Mouse (Mus musculus): ENCODE measurements around the gene Ccdc137. TPM values are rescaled to one million over a fixed set of nuclear protein-coding genes. Genes with fewer than 3 reads are reported as not detected.
"Not testable (repeated sequence)": the region's sequence is repeated elsewhere in the genome, so short reads cannot be mapped to it uniquely, and the experiment has no call there.

Ccdc137 gene
- 1 to 10 TPM; 5.7 to 6.2 TPM for total RNA-seq (2021)
- long read RNA-seq, experiment 1, transcript Ccdc137-201 (6 exons, 2,778 nt): major isoform, 6 of 7 reads
- long read RNA-seq, experiment 1, partial matches to known transcripts: 0 of 7 reads
- long read RNA-seq, experiment 1, other reads (novel, unspliced or antisense): 1 of 7 reads
- long read RNA-seq, experiment 2, transcript Ccdc137-201 (6 exons, 2,778 nt): major isoform, 8 of 11 reads
- long read RNA-seq, experiment 2, partial matches to known transcripts: 0 of 11 reads
- long read RNA-seq, experiment 2, other reads (novel, unspliced or antisense): 3 of 11 reads

DNA sequence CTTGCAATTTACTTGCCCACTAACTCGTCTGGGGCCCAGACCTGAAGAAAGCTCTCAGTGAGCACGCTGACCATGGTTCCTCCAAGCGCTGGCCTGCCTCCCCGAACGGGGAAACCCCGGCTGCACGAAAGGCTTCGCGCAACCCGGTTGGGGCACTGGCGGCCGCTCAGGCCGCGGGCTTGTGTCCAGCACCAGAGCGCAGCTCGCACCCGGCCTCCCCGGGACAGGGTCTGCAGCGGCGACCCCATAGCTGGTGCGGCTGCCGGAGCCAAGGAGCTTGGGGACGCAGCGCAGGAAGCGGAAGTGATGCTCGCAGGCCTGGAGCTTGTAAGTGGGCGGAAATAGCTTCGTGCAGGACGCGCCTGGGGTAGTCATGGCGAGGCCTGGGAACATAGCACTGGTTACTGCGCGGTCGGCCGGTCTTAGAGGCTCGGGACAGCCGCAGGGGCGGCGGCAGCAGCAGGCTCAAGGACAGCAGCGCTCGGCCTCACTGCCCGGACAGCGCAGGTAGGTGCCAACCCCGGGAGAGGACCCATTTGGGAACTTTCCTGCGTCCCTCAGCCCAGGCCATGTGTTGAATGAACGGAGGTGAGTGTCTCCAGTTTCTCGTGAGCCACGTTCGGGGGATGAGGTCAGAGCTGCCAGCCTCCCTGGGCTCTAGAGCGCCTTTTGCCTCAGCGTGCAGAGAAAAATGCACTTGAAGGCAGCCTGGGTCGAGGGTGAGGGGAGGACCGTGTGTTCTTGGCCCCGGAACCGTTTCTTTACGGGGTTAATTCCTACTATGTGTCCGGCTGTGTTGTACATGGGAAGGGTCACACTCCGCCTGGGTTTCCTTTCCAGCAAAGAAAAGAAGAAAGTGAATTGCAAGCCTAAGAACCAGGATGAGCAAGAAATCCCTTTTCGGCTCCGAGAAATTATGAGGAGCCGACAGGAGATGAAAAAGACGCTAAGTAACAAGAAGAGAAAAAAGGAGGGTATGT, at the start of gene Ccdc137, which contains the start of gene Oxld1:
Ccdc137 (plus strand) TSS at position 344 of the 980 bp plus-strand sequence.
Oxld1 (minus strand) TSS at position 297 of the 980 bp plus-strand sequence.
- peak; percentile 57 for DNase-seq (ENCODE audit: low spot score)

DNA sequence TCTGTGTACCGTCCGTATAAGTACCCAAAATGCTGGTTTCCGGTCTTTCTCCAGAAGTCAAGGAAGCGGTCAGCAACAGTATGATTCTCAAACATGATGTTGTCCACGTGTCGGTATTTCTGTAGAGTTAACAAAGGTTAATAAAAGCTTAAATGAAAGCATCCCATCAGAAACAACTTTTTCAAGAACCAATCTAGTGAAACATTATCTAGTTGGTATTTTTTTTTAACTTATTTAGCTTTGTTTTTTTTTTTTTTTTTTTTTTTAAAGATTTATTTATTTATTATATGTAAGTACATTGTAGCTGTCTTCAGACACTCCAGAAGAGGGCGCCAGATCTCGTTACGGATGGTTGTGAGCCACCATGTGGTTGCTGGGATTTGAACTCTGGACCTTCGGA, 44.3 kb upstream of the Ccdc137 start:
- DNase-seq (ENCODE audit: low spot score): not testable (repeated sequence)

DNA sequence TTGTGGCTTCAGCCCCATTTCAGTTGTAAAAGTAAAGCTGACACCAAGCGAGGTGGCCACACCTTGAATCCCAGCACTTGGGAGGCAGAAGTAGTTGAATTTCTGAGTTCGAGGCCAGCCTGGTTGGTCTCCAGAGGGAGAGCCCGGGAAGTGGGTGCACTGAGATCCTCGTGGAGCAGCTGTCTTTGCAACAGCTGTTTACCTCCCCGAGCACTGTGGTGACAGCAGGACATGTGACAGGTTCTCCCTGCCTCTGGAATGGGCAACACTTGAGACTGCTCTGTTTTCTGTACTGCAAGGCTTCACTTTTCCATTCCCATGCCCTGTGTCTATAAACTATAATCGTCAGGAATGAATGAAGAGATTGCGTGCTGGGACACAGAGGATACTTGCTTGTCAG, 40.1 kb upstream of the Ccdc137 start:
- no peak for DNase-seq (ENCODE audit: low spot score)

DNA sequence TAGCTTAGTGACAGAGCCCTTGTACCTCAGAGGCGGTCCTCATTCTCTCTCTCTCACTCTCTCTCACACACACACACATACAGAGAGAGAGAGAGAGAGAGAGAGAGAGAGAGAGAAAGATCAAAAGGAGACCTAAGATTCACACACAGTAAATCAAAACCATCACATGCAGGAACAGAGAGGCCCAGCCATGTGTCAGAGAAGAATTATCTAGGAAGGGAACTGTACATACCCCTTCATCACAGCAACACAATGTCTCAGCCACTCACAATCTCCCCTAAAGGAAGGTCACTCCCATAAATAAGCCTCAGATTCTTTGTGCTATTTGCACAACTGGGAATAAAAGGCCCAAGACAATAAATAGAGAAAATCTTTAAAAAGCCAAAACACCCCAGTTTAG, 39.3 kb upstream of the Ccdc137 start:
- no peak for DNase-seq (ENCODE audit: low spot score)

DNA sequence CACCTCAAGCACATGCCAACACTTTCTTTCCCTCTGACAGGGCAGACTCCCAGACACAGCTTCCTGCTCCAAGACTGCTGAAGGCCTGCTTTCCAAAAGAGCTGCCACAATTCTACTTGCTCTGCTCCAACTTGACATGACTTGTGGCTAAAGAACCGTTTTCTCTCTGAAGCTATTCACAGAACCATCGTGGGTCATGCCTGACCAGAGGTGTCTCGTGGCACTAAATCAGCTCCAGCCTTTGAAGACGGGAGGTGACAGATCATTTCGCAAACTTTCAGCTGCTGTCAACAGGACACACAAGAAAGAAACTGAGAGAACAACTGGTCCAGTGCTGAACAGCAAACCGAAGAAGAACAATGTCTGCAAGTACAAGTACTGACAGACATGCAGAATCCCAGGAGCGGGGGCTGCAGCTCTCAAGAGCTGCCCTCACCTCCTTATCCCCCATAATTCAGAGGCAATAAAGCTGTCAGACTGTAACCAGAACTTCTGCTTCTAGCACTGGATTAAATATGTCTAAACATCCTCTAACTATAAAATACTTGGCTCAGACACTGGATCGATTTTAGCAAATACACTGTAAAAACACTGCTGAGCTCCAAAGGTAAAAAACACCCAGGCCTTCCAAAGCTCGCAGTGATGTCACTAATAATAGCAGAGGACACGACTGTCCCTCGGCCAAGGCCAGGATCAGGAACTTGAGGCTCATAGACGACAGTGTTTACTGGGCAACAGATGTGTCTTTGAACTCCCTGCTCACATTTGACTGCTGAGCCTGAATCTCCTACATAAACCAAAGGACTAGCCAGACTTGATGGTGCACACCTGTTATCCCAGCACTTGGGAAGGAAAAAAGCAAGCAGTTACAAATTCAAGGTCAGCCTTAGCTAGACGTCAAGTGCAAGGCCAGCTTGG, 35.0 kb upstream of the Ccdc137 start:
- DNase-seq (ENCODE audit: low spot score): peak; percentile 41

DNA sequence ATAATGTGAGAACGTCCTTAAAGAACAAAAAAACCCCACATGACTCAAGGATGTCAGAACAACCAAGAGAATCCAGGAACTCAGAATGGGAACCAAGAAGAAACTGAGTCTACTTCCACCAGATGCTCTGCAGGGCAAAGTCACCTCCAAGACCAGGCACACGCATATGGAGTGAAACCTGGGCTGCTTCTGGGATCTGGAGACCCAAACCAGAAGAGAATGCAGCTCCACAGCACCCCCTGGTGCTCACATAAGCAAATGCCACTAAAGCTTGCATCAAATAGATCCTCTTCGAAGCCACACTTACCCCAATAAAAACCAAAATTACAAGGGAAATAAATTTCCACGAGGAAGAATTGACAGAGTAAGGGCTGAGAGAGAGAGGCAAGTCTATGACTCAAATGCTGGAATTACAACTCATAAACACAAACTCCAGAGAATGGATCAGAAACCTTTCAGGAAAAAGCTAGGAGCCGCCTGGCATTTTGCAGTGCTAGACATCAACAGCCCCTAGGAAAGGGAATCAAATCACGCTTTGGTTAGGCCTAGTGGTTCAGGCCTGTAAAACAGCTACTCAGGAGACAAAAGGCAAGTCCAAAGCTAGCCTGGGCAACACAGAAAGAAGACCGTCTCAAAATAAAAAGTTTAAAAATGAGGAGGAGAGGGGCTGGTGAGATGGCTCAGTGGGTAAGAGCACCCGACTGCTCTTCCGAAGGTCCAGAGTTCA, 34.2 kb upstream of the Ccdc137 start:
- peak; percentile 73 for DNase-seq (ENCODE audit: low spot score)

DNA sequence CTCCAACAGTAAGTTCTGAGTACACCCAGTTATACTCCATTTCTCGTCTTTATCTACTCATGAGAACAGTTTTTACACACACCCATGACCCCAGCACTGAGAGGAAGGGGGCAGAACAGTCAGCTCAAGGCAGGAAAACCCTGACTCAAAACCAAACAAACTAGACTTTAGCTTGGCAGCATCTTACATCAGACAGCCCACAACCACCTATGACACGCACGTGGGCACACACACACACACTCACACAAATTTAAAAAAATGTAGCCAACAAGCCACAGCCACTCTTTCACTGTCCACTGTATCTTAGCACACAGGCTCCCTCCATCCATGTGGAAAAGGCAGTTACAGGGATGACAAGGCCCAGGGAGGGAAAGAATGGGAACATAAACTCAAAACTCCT, 31.2 kb upstream of the Ccdc137 start:
- no peak for DNase-seq (ENCODE audit: low spot score)

DNA sequence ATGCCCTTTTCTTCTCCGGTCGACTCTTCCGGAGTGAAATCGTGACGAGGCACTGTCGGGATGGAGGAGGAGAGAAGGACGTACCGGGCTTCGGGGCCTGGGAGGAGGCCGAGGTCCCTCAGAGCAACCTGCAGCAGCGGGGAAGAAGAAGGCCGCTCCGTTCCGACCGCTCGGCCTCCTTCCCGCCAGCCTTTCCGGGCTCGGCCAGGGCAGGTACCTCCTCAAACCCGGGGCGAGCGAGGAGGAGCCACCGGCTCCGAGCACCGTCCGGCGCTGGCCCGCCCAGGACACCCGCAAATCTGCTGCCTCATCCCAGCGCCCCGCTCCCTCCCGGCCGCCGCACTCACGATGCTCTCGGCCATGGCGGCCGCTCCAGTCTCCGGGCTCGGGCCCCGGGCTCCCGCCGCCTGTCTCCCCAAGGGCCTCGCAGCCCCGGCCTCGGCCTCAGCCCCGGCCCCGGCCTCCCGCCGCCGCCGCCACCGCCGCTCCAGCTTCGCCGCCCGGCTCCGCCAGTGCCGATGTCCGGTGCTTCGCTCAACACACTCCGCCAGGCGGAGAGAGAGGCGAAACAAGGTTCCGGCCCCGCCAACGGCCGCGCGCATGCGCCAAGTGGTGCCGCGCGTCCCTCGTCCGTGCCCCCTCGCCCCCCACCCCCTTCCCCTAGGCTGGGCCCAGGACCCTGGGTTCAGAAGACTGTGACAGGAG, 20.6 kb upstream of the Ccdc137 start, which contains the start of gene Nploc4:
Nploc4 (minus strand) TSS at position 557 of the 705 bp plus-strand sequence.
- DNase-seq (ENCODE audit: low spot score): peak; percentile 91

DNA sequence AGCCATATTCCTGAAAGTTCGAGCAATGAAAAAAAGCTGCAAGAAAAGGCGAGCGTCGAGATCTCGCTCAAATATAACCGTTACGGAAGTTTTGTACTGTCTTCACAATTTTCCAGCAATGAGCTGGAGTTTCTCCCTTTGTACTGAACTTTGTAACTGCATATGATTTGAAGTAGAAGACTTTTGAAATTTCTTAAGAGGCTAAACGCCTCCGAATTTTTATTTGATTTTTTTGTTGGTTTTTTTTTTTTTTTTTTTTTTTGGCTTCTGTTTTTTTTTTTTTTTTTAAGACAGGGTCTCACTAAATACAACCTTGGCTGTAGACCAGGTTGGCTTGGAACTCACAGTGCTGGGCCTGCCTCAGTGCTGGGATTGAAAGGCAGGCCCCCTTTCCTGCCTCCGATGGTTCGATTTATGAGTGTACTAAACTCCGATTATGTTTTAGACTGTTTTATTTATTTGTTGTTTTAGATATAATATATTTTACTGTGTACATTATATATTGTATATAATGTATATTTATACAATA, 20.0 kb upstream of the Ccdc137 start:
- no peak for DNase-seq (ENCODE audit: low spot score)

DNA sequence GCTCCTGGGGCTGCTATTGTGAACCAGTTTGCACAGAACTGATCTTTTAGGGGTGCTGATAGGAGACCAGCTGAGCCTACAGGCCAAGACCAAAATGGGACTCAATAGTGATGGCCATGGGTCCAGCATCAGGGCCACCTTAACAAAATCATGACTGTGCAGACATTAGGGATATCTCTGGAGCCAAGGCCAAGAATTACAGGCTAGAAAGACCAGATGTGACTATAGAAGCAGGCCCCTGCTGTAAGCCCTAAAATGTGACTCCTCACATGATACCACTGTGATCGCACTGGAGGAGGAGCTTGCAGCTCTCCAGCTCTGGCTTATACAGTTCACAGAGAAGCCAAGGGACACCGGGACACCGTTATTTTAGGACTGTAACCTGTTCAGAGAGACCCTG, 15.6 kb upstream of the Ccdc137 start, which contains the start of gene Tspan10:
Tspan10 (plus strand) TSS at position 301 of the 400 bp plus-strand sequence.
- DNase-seq (ENCODE audit: low spot score): no peak

DNA sequence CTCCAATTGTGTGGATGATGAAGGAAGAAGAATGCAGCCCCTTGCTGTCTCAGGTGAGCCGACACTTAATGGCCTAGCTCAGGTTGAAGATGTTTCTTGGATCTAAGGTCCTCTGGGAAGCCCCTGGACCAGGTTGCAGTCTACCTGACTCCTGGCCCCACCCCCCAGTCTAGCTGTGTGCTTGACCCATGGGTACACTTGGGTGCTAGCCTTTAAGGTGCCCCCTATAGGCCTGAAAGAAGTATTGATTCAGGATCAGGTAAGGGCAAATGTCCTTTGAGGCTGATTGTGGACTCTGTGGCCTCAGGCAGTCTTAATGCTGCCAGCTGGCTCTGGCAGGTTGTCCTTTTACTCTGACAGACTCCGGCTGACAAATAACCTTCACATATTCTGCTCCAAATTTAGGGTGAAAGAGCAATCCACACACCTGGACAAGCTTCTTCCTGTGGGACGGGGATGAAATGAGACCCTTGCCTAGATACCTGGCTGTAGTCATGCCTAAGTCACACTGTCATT, 15.1 kb upstream of the Ccdc137 start:
- no peak for DNase-seq (ENCODE audit: low spot score)

DNA sequence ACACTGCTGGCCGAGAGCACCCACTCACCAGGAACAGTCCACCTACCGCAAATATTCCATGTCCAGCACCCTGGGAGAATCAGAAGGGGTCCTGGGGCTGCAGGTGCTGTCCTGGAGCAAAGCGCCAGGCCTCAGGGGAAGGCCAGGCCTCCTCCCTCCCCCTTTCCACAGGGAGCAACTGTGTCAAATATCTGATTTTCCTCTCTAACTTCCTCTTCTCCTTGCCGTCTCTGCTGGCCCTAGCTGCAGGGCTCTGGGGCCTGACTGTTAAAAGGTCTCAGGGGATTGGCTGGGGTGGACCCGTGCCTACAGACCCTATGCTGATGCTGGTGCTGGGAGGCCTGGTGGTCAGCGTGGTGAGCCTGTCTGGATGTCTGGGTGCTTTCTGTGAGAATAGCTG, 13.8 kb upstream of the Ccdc137 start:
- no peak for DNase-seq (ENCODE audit: low spot score)

DNA sequence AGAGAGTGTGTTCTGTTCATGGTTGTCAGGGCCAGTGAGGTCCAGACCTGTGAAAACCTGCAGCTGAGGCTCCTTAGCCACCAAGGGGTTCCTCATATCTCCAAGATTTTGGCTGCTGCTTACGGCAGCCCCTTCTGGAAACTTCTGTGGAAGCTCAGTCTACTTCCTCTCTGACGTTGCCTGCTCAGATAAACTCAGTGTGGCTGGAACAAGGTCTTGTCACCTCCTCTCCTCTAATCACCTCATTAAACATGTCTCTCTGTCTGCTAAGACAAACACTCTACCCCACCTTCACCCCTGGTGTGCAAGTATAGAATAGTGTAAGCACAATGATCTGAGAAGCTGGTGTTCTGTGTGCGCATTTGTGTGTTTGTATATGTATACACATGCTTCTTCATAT, 12.4 kb upstream of the Ccdc137 start:
- no peak for DNase-seq (ENCODE audit: low spot score)

DNA sequence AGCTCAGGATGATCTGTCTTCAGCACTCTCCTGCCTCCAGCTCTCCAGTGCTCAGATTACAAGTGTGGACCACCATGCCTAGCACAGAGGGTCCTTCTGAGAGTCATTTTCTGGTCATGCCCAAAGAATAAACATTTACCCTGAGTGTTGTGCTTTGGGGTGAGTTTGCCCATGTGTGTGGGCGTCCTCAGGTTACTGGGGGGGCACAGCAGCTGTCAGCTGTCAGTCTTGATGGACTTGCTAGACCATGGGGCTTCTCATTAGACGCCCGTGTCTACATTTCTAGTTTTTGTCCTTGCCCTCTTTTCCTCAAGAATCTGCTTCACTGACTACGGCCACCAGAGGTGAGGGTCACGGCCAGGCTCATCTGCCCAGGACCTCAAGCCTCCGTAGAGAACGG, 10.7 kb upstream of the Ccdc137 start:
- DNase-seq (ENCODE audit: low spot score): no peak

DNA sequence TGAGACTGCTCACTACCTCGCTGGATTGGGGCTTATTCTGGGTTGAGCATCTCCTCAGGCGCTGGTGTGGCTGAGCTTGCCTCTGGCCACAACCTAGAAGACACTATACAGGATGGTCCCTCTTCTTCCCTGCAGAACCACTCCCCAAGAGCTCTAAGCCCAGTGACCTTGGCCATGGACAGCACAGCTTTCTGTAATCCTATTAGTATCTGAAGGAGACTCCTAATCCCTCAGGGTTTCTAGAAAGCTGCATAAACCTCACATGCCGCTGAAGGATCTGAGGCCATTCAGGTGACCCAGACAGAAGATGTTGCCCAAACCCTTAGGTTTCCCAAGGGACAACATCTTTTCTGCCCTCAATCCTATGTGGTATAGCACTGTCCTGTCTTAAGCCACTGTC, 5.7 kb upstream of the Ccdc137 start:
- no peak for DNase-seq (ENCODE audit: low spot score)

DNA sequence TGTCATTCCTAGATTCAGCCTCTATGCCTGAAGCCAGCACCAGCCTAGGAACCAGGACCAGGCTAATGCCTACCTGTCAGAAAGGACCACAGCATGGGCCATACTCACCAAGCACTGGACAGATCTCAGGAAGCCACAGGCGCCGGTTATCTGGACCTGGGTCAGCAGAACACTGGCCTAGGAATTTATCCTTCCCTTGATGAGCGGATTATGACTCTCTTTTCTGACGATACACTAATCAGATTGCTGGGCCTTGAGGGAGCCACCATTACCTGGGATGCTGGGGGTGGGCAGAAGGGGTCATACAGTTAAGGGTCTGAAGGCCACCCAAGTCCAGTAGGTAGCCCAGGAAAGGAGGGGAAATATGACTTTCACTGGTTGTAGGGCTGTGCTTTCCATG, 4.6 kb upstream of the Ccdc137 start, which contains the start of gene Pde6g:
Pde6g (minus strand) TSS at position 195 of the 400 bp plus-strand sequence.
- DNase-seq (ENCODE audit: low spot score): no peak

DNA sequence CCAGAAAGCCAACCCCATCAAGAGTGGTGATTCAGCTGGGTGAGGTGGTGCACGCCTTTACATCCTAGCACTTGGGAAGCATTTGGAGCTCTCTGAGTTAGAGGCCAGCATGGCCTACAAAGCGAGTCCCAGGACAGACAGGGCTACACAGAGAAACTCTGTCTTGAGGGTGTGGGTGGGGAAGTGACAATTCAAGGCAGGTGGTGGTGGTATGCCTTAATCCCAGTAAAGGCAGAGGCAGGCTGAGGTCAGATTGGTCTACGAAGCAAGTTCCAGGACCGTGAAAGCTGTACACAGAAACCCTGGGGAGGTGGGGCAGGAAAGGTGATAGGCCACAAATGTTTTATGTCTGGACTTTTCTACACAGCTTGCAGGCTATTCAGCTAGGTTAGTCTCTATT, 3.0 kb upstream of the Ccdc137 start:
- DNase-seq (ENCODE audit: low spot score): no peak

DNA sequence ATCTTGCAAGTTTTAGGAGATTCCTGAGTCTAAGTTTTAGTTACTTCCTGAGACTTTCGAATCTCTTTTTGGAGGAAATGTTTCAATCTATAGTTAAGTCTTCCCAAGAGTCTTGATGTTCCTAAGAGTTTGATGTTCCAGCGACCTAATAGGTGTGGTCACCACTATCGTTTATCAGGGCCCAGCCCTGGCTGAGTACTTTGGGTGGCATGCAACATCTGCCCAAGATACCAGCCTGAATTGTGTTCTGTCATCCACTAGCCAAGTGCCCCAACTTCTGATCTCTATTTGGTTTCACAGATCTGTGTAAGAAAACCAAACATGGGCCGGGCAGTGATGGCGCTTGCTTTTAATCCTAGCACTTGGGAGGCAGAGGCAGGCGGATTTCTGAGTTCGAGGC, 2.5 kb upstream of the Ccdc137 start:
- no peak for DNase-seq (ENCODE audit: low spot score)

DNA sequence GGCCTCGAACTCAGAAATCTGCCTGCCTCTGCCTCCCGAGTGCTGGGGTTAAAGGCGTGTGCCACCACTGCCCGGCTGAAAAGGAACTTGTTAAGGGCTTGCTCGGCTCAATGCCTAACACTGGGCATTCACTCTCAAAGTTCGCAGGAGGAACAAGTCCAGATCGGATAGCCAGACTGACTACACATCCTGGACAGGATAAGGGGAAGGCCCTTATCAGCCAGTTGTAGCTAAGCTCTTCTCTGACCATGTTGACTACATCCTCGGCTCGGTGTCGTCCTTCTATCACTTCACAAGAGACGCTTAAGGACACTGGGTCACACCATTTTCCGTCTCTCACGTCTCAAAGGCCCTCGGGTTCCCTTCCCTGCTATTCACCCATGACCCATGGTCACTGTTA, 545 bp upstream of the Ccdc137 start:
- no peak for DNase-seq (ENCODE audit: low spot score)

Measured in gastrocnemius, adult 18-20 months (tissue).